Mouse (Mus musculus) neural tube, embryonic 13.5 days (tissue): Measurements from ENCODE around the gene Man1c1. TPM values are rescaled to one million over a fixed set of nuclear protein-coding genes. Genes with fewer than 3 reads are reported as not detected.

ENCODE experiments used
- ATAC-seq: fragments of 200-750 bp; cut with Nextera tagmentation; 2 replicates; pipeline ENCODE4 v1.8.0; 2017; ENCODE audit warnings: low read depth, mild to moderate bottlenecking, moderate TSS enrichment, moderate library complexity
- H3K27ac ChIP-seq: fragments of 300-500 bp; sonication (generic); replicated peaks from 2 replicates; pipeline ENCODE4 v1.5.1; 2015; ENCODE audit warnings: moderate library complexity, mild to moderate bottlenecking, inconsistent platforms
- H3K27me3 ChIP-seq: fragments of 300-500 bp; sonication (generic); 2 replicates; pipeline ENCODE4 v1.6.1; 2015; ENCODE audit warnings: mild to moderate bottlenecking, inconsistent platforms
- H3K36me3 ChIP-seq: fragments of 300-500 bp; sonication (generic); 2 replicates; pipeline ENCODE4 v1.6.1; 2015; ENCODE audit warnings: mild to moderate bottlenecking, inconsistent platforms
- H3K4me1 ChIP-seq: fragments of 300-500 bp; sonication (generic); replicated peaks from 2 replicates; pipeline ENCODE4 v1.6.1; 2015; ENCODE audit warnings: inconsistent platforms
- H3K4me2 ChIP-seq: fragments of 300-500 bp; sonication (generic); 2 replicates; pipeline ENCODE4 v1.6.1; 2015; ENCODE audit warnings: inconsistent platforms, mild to moderate bottlenecking, moderate library complexity
- H3K4me3 ChIP-seq: fragments of 300-500 bp; sonication (generic); 2 replicates; pipeline ENCODE4 v1.5.1; 2015; ENCODE audit warnings: mild to moderate bottlenecking, inconsistent platforms
- H3K9ac ChIP-seq: fragments of 300-500 bp; sonication (generic); 2 replicates; pipeline ENCODE4 v1.6.1; 2015; ENCODE audit warnings: moderate library complexity, mild to moderate bottlenecking, inconsistent platforms
- H3K9me3 ChIP-seq: fragments of 300-500 bp; sonication (generic); 2 replicates; pipeline ENCODE4 v1.6.1; 2016; ENCODE audit warnings: inconsistent platforms
- WGBS: fragments of 180-500 bp; shearing (Covaris S2); methylation state at CpG from one replicate; pipeline ENCODE4 v1.1.7; 2015; 5-methylcytosine and 5-hydroxymethylcytosine counted together
- polyA plus RNA-seq: library from polyadenylated mRNA; unstranded; fragments of >200 nt; fragmentation: Nextera tagmentation; extraction: Ambion mirVana; gene quantifications from 2 replicates; pipeline ENCODE4 v1.2.1, GENCODE M21; 2015

Man1c1 gene
- polyA plus RNA-seq, 1 experiment from 2014 or later = 5.7 TPM

GRCm38 (mm10) chr4:134720371-134720770, 16.3 kb upstream of the Man1c1 start:
- H3K4me2 ChIP-seq = no peak overlapping the region
- 66% methylated on average over 3 of the region's 3 CpGs for WGBS

GRCm38 (mm10) chr4:134719489-134719888, 15.4 kb upstream of the Man1c1 start:
- peaks cover 14% of the 10 kb centered on the region for H3K4me1 ChIP-seq
- H3K27me3 ChIP-seq = no peaks in the 10 kb centered on the region
- H3K27ac ChIP-seq = no peak overlapping the region
- H3K36me3 ChIP-seq = no peaks in the 10 kb centered on the region
- no peak overlapping the region for H3K4me2 ChIP-seq
- ATAC-seq = no peak
- no peak overlapping the region for H3K4me3 ChIP-seq
- no peak overlapping the region for H3K9ac ChIP-seq
- no peaks in the 10 kb centered on the region for H3K9me3 ChIP-seq
- WGBS = 78% methylated on average over 8 of the region's 8 CpGs

More at GRCm38 (mm10) chr4:134720371-134720770, 16.3 kb upstream of the Man1c1 start:
- Histone ChIP-seq H3K9me3 (no peaks in the 10 kb centered on the region), H3K4me1 (peaks cover 17% of the 10 kb centered on the region), H3K27me3 (no peaks in the 10 kb centered on the region), H3K4me3 (no peak overlapping the region), H3K36me3 (no peaks in the 10 kb centered on the region), H3K9ac (no peak overlapping the region), H3K27ac (no peak overlapping the region)
- ATAC-seq = no peak

DNA sequence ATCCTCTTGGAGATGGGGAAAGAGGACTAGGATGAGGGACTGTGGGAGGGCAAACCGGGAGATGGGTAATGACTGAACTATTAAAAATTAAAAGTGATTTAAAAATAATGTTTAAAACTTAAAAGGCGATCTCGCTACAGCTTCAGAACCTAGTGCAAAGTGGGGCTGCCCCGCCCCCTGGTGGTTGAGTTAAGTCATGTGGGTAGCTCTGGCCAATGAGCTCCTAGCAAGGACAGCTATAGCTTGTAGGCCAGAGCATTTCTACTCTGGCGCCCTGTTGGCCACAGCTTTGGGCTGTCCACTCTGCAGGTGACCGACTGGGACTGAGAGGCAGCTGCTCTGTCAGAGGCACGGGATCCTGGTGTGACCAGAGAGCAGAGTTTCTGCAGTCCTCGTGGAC, 9.8 kb upstream of the Man1c1 start:
- WGBS = 4% methylated on average over 8 of the region's 8 CpGs

DNA sequence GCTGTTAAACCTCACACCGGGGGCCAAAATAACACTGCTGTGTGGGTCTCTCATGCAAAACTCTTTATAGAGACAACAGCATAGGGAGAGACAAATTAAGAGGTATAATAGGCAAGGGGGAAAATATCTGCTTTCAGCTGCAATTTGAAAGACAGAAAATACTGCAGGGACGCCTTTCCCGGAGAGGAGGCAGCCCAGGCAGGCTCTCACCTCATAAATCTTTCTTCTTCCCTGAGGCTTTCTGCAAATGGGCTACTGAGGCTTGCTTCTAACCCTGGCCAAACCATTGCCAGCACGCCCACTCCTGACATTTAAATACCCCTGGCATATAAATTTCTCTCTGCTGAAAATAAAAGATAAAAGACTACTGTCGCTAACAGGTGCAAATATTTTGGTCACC, 1.2 kb upstream of the Man1c1 start:
- Histone ChIP-seq H3K27me3 (peaks cover 12% of the 10 kb centered on the region; the same call in 1 of the 2 replicates), H3K27ac (peak overlapping the region; percentile 87), H3K4me2 (peak overlapping the region; percentile 84), H3K36me3 (no peaks in the 10 kb centered on the region), H3K9me3 (no peaks in the 10 kb centered on the region), H3K4me3 (peak overlapping the region; percentile 61), H3K9ac (peak overlapping the region; percentile 78), H3K4me1 (peaks cover 50% of the 10 kb centered on the region)
- no peak for ATAC-seq
- WGBS = 19% methylated on average over 5 of the region's 5 CpGs

More for the DNA sequence above, 9.8 kb upstream of the Man1c1 start:
- no peak overlapping the region for H3K27ac ChIP-seq
- H3K4me2 ChIP-seq = no peak overlapping the region
- no peaks in the 10 kb centered on the region for H3K36me3 ChIP-seq
- peaks cover 14% of the 10 kb centered on the region for H3K4me1 ChIP-seq
- no peaks in the 10 kb centered on the region for H3K9me3 ChIP-seq
- no peak overlapping the region for H3K9ac ChIP-seq
- no peaks in the 10 kb centered on the region for H3K27me3 ChIP-seq
- ATAC-seq = peak; percentile 79
- no peak overlapping the region for H3K4me3 ChIP-seq

- ATAC-seq = peak; percentile 55
- Histone ChIP-seq H3K4me3 (peak overlapping the region; percentile 61), H3K9me3 (no peaks in the 10 kb centered on the region), H3K9ac (peak overlapping the region; percentile 78), H3K4me2 (peak overlapping the region; percentile 84), H3K27me3 (peaks cover 12% of the 10 kb centered on the region; the same call in 1 of the 2 replicates), H3K27ac (peak overlapping the region; percentile 87), H3K36me3 (no peaks in the 10 kb centered on the region), H3K4me1 (peaks cover 50% of the 10 kb centered on the region)
- WGBS = under 1% methylated on average over 21 of the region's 21 CpGs
Observed at GRCm38 (mm10) chr4:134704590-134704989, 500 bp upstream of the Man1c1 start.

DNA sequence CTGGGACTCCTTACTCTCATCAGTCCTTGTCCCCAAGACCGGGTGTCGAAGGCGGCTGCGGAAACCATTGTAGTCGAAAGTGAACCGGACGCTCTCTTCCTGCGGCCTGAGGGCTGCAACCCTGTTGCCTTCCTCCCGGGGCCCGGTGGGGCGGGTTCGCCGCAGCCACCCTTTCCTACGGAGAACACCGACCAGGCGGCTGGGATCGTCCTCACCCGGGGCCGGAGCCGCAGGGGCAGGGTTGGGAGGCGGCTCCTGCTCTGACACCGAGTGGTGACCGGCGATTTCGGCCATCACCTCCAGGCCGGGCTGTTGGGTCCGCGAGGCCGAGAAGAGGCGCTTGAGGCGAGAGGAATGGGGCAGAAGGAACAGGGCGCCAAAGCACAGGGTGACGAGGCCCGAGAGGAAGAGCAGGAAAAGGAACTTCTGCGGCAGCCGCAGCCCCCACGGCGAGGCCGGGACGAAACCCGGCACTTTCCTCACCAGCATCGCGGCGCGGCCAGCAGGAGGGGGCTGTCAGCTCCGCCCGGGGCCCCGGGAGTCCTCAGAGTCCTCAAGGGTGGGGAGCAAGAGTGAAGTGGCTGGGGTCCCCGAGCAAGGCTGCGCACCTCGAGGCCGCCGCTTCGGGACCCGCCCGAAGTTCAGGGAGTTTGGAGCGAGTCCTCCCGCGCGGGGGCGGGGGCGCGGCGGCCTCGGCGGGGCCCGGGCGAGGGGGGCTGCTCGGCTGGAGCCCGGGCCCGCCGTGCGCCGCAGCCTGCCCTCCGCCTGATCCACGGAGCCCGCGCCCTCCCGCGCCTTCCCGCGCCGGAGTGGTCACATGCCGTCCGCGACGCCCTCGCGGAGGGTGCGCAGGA, 882 bp downstream of the Man1c1 start:
- Histone ChIP-seq H3K27ac (peak overlapping the region; percentile 59), H3K4me1 (peaks cover 50% of the 10 kb centered on the region), H3K9ac (peak overlapping the region; percentile 80), H3K4me2 (peak overlapping the region; percentile 84), H3K36me3 (no peaks in the 10 kb centered on the region), H3K9me3 (no peaks in the 10 kb centered on the region), H3K4me3 (peak overlapping the region; percentile 61), H3K27me3 (peaks cover 12% of the 10 kb centered on the region; the same call in 1 of the 2 replicates)
- under 1% methylated on average over 82 of the region's 90 CpGs for WGBS
- ATAC-seq = peak; percentile 24

DNA sequence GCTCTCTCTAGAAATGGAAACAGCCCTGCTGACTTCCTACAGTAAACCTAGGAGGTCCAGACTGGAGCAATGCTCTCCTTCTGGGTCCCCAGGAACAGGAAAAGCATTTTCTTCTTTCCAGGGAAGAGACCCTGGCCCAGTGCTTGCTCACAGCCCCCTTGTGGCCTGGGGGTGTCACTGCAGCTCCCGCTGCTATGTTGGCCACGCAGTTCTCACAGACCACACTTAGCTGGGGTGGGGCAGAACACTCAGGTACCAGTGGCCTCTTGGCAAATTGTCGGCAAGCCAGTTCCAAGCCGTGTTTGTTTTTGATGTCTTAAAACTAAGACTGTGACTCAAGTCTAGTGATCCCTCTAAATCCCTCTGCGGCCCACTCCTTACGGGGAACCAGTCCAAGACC, 2.2 kb downstream of the Man1c1 start:
- Histone ChIP-seq H3K36me3 (0 out of 2 replicates have a peak, but pooled peaks cover 4% of the 10 kb centered on the region), H3K4me1 (peaks cover 59% of the 10 kb centered on the region), H3K4me2 (peak overlapping the region; percentile 84), H3K27me3 (peaks cover 12% of the 10 kb centered on the region; the same call in 1 of the 2 replicates), H3K4me3 (peak overlapping the region; percentile 61), H3K27ac (no peak overlapping the region), H3K9ac (peak overlapping the region; percentile 80), H3K9me3 (no peaks in the 10 kb centered on the region)
- no peak for ATAC-seq
- WGBS = 29% methylated on average over 6 of the region's 6 CpGs

DNA sequence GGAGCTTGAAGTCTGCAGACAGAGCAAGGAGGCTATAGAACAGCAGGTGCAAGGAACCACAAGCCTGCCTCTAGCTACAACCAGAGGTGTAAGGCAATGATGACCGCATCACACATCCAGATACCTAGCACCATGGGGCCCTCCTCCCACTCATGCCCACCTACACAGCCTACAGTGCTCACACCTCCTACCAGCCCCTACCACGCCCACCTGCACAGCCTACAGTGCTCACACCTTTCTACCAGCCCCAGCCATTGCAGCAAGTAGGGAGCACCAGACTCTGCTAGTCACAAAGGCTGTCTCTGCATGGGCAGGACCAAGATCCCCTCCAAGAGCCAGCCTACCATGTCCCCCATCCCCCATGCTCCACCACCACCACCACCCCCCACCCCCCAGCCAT, 3.2 kb downstream of the Man1c1 start:
- Histone ChIP-seq H3K4me3 (peak overlapping the region; percentile 6; the same call in 1 of the 2 replicates), H3K4me2 (peak overlapping the region; percentile 84), H3K36me3 (0 out of 2 replicates have a peak, but pooled peaks cover 4% of the 10 kb centered on the region), H3K9ac (0 out of 2 replicates have a peak overlapping the region, but pooled peaks have one; percentile 4), H3K9me3 (no peaks in the 10 kb centered on the region), H3K4me1 (peaks cover 62% of the 10 kb centered on the region), H3K27me3 (peaks cover 12% of the 10 kb centered on the region; the same call in 1 of the 2 replicates), H3K27ac (no peak overlapping the region)
- ATAC-seq = no peak
- 84% methylated on average over 2 of the region's 2 CpGs for WGBS

DNA sequence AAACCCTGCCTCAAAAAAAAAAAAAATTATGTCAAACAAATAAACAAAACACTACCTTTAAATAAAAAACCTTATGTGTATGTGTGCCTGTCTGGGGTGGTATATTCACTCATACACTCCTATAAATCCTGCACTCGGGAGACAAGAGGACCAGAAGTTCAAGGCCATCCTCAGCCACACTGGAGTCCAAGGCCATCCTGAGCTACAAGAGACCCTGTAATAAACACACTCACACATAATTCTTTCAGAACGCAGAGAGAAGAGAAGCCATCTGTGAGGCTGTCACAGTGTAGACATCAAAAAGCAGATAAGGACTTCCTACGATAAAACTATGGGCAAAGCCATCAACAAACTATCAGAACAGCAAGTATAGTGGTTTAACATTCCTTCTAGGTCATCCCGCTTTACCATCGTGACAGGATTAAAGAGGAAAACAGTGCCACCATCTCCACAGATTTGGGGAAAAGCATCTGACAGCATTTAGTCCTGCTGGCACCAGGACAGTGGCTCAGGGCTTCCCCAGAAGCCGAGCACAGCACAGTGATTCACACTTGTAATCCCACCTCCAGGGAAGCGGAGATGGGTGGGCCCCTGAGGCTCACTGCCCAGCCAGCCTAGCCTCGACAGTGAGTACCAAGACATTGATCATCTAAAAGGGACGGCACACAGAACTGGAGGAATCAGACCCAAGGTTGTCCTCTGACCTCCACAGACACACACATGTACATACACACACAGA, 10.7 kb downstream of the Man1c1 start:
- H3K9me3 ChIP-seq = no peaks in the 10 kb centered on the region
- no peaks in the 10 kb centered on the region for H3K27me3 ChIP-seq
- no peak overlapping the region for H3K4me3 ChIP-seq
- no peak for ATAC-seq
- H3K4me2 ChIP-seq = no peak overlapping the region
- H3K27ac ChIP-seq = no peak overlapping the region
- H3K4me1 ChIP-seq = peaks cover 12% of the 10 kb centered on the region
- 78% methylated on average over 9 of the region's 9 CpGs for WGBS
- no peak overlapping the region for H3K9ac ChIP-seq
- 0 out of 2 replicates have a peak, but pooled peaks cover 4% of the 10 kb centered on the region for H3K36me3 ChIP-seq

GRCm38 (mm10) chr4:134692388-134692787, 11.7 kb downstream of the Man1c1 start:
- 89% methylated on average over 1 of the region's 1 CpGs for WGBS
- Histone ChIP-seq H3K9ac (no peak overlapping the region), H3K4me2 (no peak overlapping the region), H3K27ac (no peak overlapping the region), H3K4me3 (no peak overlapping the region), H3K9me3 (no peaks in the 10 kb centered on the region), H3K27me3 (no peaks in the 10 kb centered on the region), H3K4me1 (peaks cover 8% of the 10 kb centered on the region), H3K36me3 (no peaks in the 10 kb centered on the region)
- no peak for ATAC-seq

- Histone ChIP-seq H3K4me1 (peaks cover 24% of the 10 kb centered on the region), H3K27me3 (no peaks in the 10 kb centered on the region), H3K4me2 (no peak overlapping the region), H3K9me3 (no peaks in the 10 kb centered on the region; the same call in 1 of the 2 replicates), H3K9ac (no peak overlapping the region), H3K36me3 (no peaks in the 10 kb centered on the region), H3K4me3 (no peak overlapping the region), H3K27ac (no peak overlapping the region)
- ATAC-seq = no peak
- 79% methylated on average over 13 of the region's 13 CpGs for WGBS
Observed at GRCm38 (mm10) chr4:134686022-134686661, 17.9 kb downstream of the Man1c1 start.
